11 mouse cellular contexts compared by ENCODE assay signal in the genomic region with DNA sequence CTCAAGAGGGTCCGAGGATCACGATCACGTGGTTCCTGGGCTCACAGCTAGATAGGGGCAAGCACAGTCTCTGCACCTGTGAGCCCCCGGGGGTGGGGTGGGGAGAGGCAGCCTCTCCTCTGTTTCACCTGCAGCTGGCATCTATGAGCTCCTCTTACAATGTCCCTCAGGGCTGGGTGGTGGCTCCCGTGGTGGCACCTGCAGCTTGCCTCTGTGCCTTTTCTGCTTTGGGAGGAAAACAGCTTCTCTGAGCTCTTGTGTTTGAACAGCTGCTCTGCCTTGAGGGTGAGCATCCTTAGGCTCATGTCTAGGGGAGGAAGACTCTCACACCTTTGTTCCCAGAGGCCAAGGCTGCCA. TPM values are rescaled to one million over a fixed set of nuclear protein-coding genes. Genes with fewer than 3 reads are reported as not detected.
DNase-seq lines count a peak whose midpoint lies in the region; ATAC-seq and TF ChIP-seq lines count a peak whose summit lies in the region.
"Had no signal": no experiment of that assay in that cellular context is flagged by ENCODE, and none has a peak within 500 bp of the region (broad histone marks: within the 10 kb centered on the region; RNA-seq: fewer than 3 reads in every experiment).

No protein-coding gene starts in this region.

- peaks cover 37% of the 10 kb centered on the region for H3K4me1 ChIP-seq in heart, embryonic 15.5 days (replicated peaks)
- peaks cover 6% of the 10 kb centered on the region; the same call in 1 of the 2 replicates for H3K4me1 ChIP-seq in lung, embryonic 14.5 days (ENCODE audit: insufficient read depth)
- H3K4me1 ChIP-seq in hindbrain, embryonic 13.5 days (replicated peaks) = peaks cover 27% of the 10 kb centered on the region

- H3K9ac ChIP-seq in heart, embryonic 15.5 days = no peak overlapping the region
- H3K9ac ChIP-seq in lung, embryonic 14.5 days = no peak overlapping the region
- 0 out of 2 replicates have a peak overlapping the region, but pooled peaks have one; percentile 13 for H3K9ac ChIP-seq in hindbrain, embryonic 13.5 days
- H3K9ac ChIP-seq: hindbrain, embryonic 15.5 days had no signal

- no peaks in the 10 kb centered on the region for H3K27me3 ChIP-seq in heart, embryonic 15.5 days
- H3K27me3 ChIP-seq in lung, embryonic 14.5 days (ENCODE audit: insufficient read depth, low read length) = 0 out of 2 replicates have a peak, but pooled peaks cover 3% of the 10 kb centered on the region
- peaks cover 29% of the 10 kb centered on the region for H3K27me3 ChIP-seq in hindbrain, embryonic 13.5 days
- H3K27me3 ChIP-seq: hindbrain, embryonic 15.5 days had no signal

- no peak for DNase-seq in heart, postnatal 25 days (ENCODE audit: low spot score)
- no peak for DNase-seq in lung, embryonic 14.5 days
- DNase-seq in lung, adult 18-20 months = no peak
- peak; percentile 91 for DNase-seq in thymus, postnatal 0 days (ENCODE audit: low spot score)
- DNase-seq in right cerebral cortex, adult 18-20 months = no peak
- DNase-seq in ovary, postnatal 14 days (ENCODE audit: low spot score) = no peak
- DNase-seq: lung, postnatal 36 days had no signal

- no peak for TF ChIP-seq CTCF in lung, embryonic 14.5 days (IDR thresholded peaks at IDR 0.05; ENCODE audit: low read depth)

- H3K27ac ChIP-seq in heart, embryonic 15.5 days = peak overlapping the region; percentile 57; the same call in 1 of the 2 replicates
- H3K27ac ChIP-seq in lung, embryonic 14.5 days (ENCODE audit: low read depth) = peak overlapping the region; percentile 86
- H3K27ac ChIP-seq in hindbrain, embryonic 13.5 days = no peak overlapping the region
- H3K27ac ChIP-seq: hindbrain, embryonic 15.5 days had no signal

- intact Hi-C loops in heart, postnatal 25 days (cut with DNase I) = no loop called here

- 35% methylated on average over 5 of the region's 5 CpGs for WGBS in heart, embryonic 15.5 days
- 30% methylated on average over 5 of the region's 5 CpGs for WGBS in lung, embryonic 14.5 days
- 34% methylated on average over 5 of the region's 5 CpGs for WGBS in hindbrain, embryonic 13.5 days

- ATAC-seq in heart, embryonic 15.5 days (replicated peaks; ENCODE audit: insufficient number of reproducible peaks, insufficient read depth, low FRiP score, low read depth) = no peak
- no peak for ATAC-seq in lung, embryonic 14.5 days (ENCODE audit: insufficient read depth)
- no peak for ATAC-seq in hindbrain, embryonic 13.5 days (ENCODE audit: low FRiP score)

- H3K4me2 ChIP-seq in heart, embryonic 15.5 days = no peak overlapping the region
- peak overlapping the region; percentile 45 for H3K4me2 ChIP-seq in lung, embryonic 14.5 days
- no peak overlapping the region for H3K4me2 ChIP-seq in hindbrain, embryonic 13.5 days
- H3K4me2 ChIP-seq: hindbrain, embryonic 15.5 days had no signal

- peaks cover 11% of the 10 kb centered on the region; the same call in 1 of the 2 replicates for H3K36me3 ChIP-seq in heart, embryonic 15.5 days
- H3K36me3 ChIP-seq in lung, embryonic 14.5 days (ENCODE audit: insufficient read depth) = peaks cover 24% of the 10 kb centered on the region
- H3K36me3 ChIP-seq in hindbrain, embryonic 13.5 days = peaks cover 14% of the 10 kb centered on the region
- H3K36me3 ChIP-seq: hindbrain, embryonic 15.5 days had no signal

- no peak overlapping the region for H3K4me3 ChIP-seq in heart, embryonic 15.5 days
- no peak overlapping the region for H3K4me3 ChIP-seq in lung, embryonic 14.5 days (ENCODE audit: low read depth, low read length)
- no peak overlapping the region for H3K4me3 ChIP-seq in hindbrain, embryonic 13.5 days
- H3K4me3 ChIP-seq: erythroblast, embryonic 14.5 days; hindbrain, embryonic 15.5 days had no signal

- no peaks in the 10 kb centered on the region for H3K9me3 ChIP-seq in heart, embryonic 15.5 days (replicated peaks)
- H3K9me3 ChIP-seq in lung, embryonic 14.5 days (ENCODE audit: low read depth, low read length) = no peaks in the 10 kb centered on the region
- no peaks in the 10 kb centered on the region for H3K9me3 ChIP-seq in hindbrain, embryonic 13.5 days
- H3K9me3 ChIP-seq: hindbrain, embryonic 15.5 days had no signal

RNA-seq across cellular contexts. Expression of a gene that starts 11.3 kb away (rescaled TPM):
- 3.3 and 5.0 TPM in 2 replicates for polyA plus RNA-seq in heart, embryonic 15.5 days (2015; fragmentation: Nextera tagmentation; extraction: Ambion mirVana)
- 10 to 100 TPM in 1 of 2 experiments, 1 to 10 TPM in 1; 9.4 to 12.3 TPM for total RNA-seq in heart, postnatal 25 days (2021)
- 7.8 and 10.4 TPM in 2 replicates for polyA plus RNA-seq in lung, embryonic 14.5 days (2014; fragmentation: Nextera tagmentation; extraction: Ambion mirVana)
- 1.7 and 1.8 TPM in 2 replicates for polyA plus RNA-seq in hindbrain, embryonic 13.5 days (2015; fragmentation: Nextera tagmentation; extraction: Ambion mirVana)
- polyA plus RNA-seq in thymus, postnatal 0 days (2015; fragmentation: Nextera tagmentation; extraction: Ambion mirVana) = 1.2 TPM in 2 replicates

RNA-seq across cellular contexts. Expression of a gene that starts 18.7 kb away (rescaled TPM):
- polyA plus RNA-seq in heart, embryonic 15.5 days (2015; fragmentation: Nextera tagmentation; extraction: Ambion mirVana) = 10.6 and 12.5 TPM in 2 replicates
- 1 to 10 TPM; 5.5 to 6.3 TPM for total RNA-seq in heart, postnatal 25 days (2021)
- polyA plus RNA-seq in lung, embryonic 14.5 days (2014; fragmentation: Nextera tagmentation; extraction: Ambion mirVana) = 8.8 TPM in 2 replicates
- 4.9 and 5.0 TPM in 2 replicates for polyA plus RNA-seq in hindbrain, embryonic 13.5 days (2015; fragmentation: Nextera tagmentation; extraction: Ambion mirVana)
- 24.4 and 27.4 TPM in 2 replicates for polyA plus RNA-seq in thymus, postnatal 0 days (2015; fragmentation: Nextera tagmentation; extraction: Ambion mirVana)

RNA-seq across cellular contexts. Expression of a gene that starts 48.8 kb away (rescaled TPM):
- polyA plus RNA-seq in heart, embryonic 15.5 days (2015; fragmentation: Nextera tagmentation; extraction: Ambion mirVana) = 52.0 and 59.9 TPM in 2 replicates
- 10 to 100 TPM; 21.5 to 25.0 TPM for total RNA-seq in heart, postnatal 25 days (2021)
- polyA plus RNA-seq in lung, embryonic 14.5 days (2014; fragmentation: Nextera tagmentation; extraction: Ambion mirVana) = 59.1 and 64.7 TPM in 2 replicates
- polyA plus RNA-seq in hindbrain, embryonic 13.5 days (2015; fragmentation: Nextera tagmentation; extraction: Ambion mirVana) = 82.9 and 84.6 TPM in 2 replicates
- 95.1 and 103 TPM in 2 replicates for polyA plus RNA-seq in thymus, postnatal 0 days (2015; fragmentation: Nextera tagmentation; extraction: Ambion mirVana)

RNA-seq across cellular contexts. Expression of a gene that starts 57.7 kb away (rescaled TPM):
- 3.1 and 4.8 TPM in 2 replicates for polyA plus RNA-seq in heart, embryonic 15.5 days (2015; fragmentation: Nextera tagmentation; extraction: Ambion mirVana)
- 1 to 10 TPM; 1.3 to 1.5 TPM for total RNA-seq in heart, postnatal 25 days (2021)
- polyA plus RNA-seq in lung, embryonic 14.5 days (2014; fragmentation: Nextera tagmentation; extraction: Ambion mirVana) = 41.0 and 41.4 TPM in 2 replicates
- polyA plus RNA-seq in hindbrain, embryonic 13.5 days (2015; fragmentation: Nextera tagmentation; extraction: Ambion mirVana) = 0.56 and 0.66 TPM in 2 replicates
- 0.22 and 0.40 TPM in 2 replicates for polyA plus RNA-seq in thymus, postnatal 0 days (2015; fragmentation: Nextera tagmentation; extraction: Ambion mirVana)
- polyA plus RNA-seq: erythroblast, embryonic 14.5 days; hindbrain, embryonic 15.5 days had no signal
